Mouse (Mus musculus): Measurements from ENCODE around the gene Neurl3. TPM values are rescaled to one million over a fixed set of nuclear protein-coding genes. Genes with fewer than 3 reads are reported as not detected.

Neurl3 gene
- polyA plus RNA-seq (2015; fragmentation: Nextera tagmentation; extraction: Ambion mirVana): 0.41 and 0.47 TPM in 2 replicates

GRCm38 (mm10) chr1:36274455-36274854 is at the start of gene Neurl3:
TSS of gene Neurl3 (minus strand) at chr1:36274679.
- Histone ChIP-seq H3K9ac (replicated peaks; ENCODE audit: low read depth, low read length) (no peak within 1 kb of the TSS), H3K27me3 (replicated peaks; ENCODE audit: control insufficient read depth, insufficient read depth, low read length) (peaks cover under 1% of the 10 kb centered on the region; the same call in 1 of the 2 replicates), H3K4me2 (ENCODE audit: low read length) (no peak within 1 kb of the TSS), H3K9me3 (ENCODE audit: control insufficient read depth, low read length) (no peaks in the 10 kb centered on the region), H3K4me3 (replicated peaks; ENCODE audit: low read length) (no peak within 1 kb of the TSS), H3K4me1 (replicated peaks; ENCODE audit: control insufficient read depth, insufficient read depth, low read length) (no peaks in the 10 kb centered on the region), H3K27ac (ENCODE audit: low read length) (no peak within 1 kb of the TSS), H3K36me3 (ENCODE audit: control insufficient read depth, insufficient read depth) (no peaks in the 10 kb centered on the region)
- no peak for ATAC-seq
- WGBS: 92% methylated on average over 5 of the region's 5 CpGs

GRCm38 (mm10) chr1:36323746-36324448 is 49.4 kb upstream of the Neurl3 start:
- Histone ChIP-seq H3K36me3 (ENCODE audit: control insufficient read depth, insufficient read depth) (0 out of 2 replicates have a peak, but pooled peaks cover 4% of the 10 kb centered on the region), H3K4me3 (replicated peaks; ENCODE audit: low read length) (no peak overlapping the region), H3K9ac (replicated peaks; ENCODE audit: low read depth, low read length) (no peak overlapping the region), H3K9me3 (ENCODE audit: control insufficient read depth, low read length) (no peaks in the 10 kb centered on the region), H3K4me2 (ENCODE audit: low read length) (no peak overlapping the region), H3K4me1 (replicated peaks; ENCODE audit: control insufficient read depth, insufficient read depth, low read length) (no peaks in the 10 kb centered on the region), H3K27me3 (replicated peaks; ENCODE audit: control insufficient read depth, insufficient read depth, low read length) (no peaks in the 10 kb centered on the region), H3K27ac (ENCODE audit: low read length) (no peak overlapping the region)
- ATAC-seq: peak; percentile 61; the same call in 1 of the 2 replicates
- 52% methylated on average over 8 of the region's 8 CpGs for WGBS

- H3K27me3 ChIP-seq (replicated peaks; ENCODE audit: control insufficient read depth, insufficient read depth, low read length): no peaks in the 10 kb centered on the region
- H3K9me3 ChIP-seq (ENCODE audit: control insufficient read depth, low read length): no peaks in the 10 kb centered on the region
- 80% methylated on average over 9 of the region's 9 CpGs for WGBS
- H3K4me1 ChIP-seq (replicated peaks; ENCODE audit: control insufficient read depth, insufficient read depth, low read length): no peaks in the 10 kb centered on the region
- no peak overlapping the region for H3K9ac ChIP-seq (replicated peaks; ENCODE audit: low read depth, low read length)
- 0 out of 2 replicates have a peak, but pooled peaks cover 4% of the 10 kb centered on the region for H3K36me3 ChIP-seq (ENCODE audit: control insufficient read depth, insufficient read depth)
- no peak overlapping the region for H3K4me2 ChIP-seq (ENCODE audit: low read length)
- H3K27ac ChIP-seq (ENCODE audit: low read length): no peak overlapping the region
- no peak overlapping the region for H3K4me3 ChIP-seq (replicated peaks; ENCODE audit: low read length)
- ATAC-seq: no peak
These were observed 48.6 kb upstream of the Neurl3 start for GRCm38 (mm10) chr1:36323076-36323475.

- H3K9me3 ChIP-seq (ENCODE audit: control insufficient read depth, low read length): no peaks in the 10 kb centered on the region
- 72% methylated on average over 11 of the region's 11 CpGs for WGBS
- no peak for ATAC-seq
- no peaks in the 10 kb centered on the region for H3K36me3 ChIP-seq (ENCODE audit: control insufficient read depth, insufficient read depth)
- H3K27me3 ChIP-seq (replicated peaks; ENCODE audit: control insufficient read depth, insufficient read depth, low read length): no peaks in the 10 kb centered on the region
- no peak overlapping the region for H3K9ac ChIP-seq (replicated peaks; ENCODE audit: low read depth, low read length)
- H3K4me1 ChIP-seq (replicated peaks; ENCODE audit: control insufficient read depth, insufficient read depth, low read length): no peaks in the 10 kb centered on the region
- no peak overlapping the region for H3K4me3 ChIP-seq (replicated peaks; ENCODE audit: low read length)
- no peak overlapping the region for H3K27ac ChIP-seq (ENCODE audit: low read length)
- H3K4me2 ChIP-seq (ENCODE audit: low read length): no peak overlapping the region
These were observed 47.5 kb upstream of the Neurl3 start for GRCm38 (mm10) chr1:36321829-36322573.

- H3K36me3 ChIP-seq (ENCODE audit: control insufficient read depth, insufficient read depth): no peaks in the 10 kb centered on the region
- H3K4me3 ChIP-seq (replicated peaks; ENCODE audit: low read length): no peak overlapping the region
- no peak overlapping the region for H3K9ac ChIP-seq (replicated peaks; ENCODE audit: low read depth, low read length)
- 83% methylated on average over 2 of the region's 2 CpGs for WGBS
- no peaks in the 10 kb centered on the region for H3K9me3 ChIP-seq (ENCODE audit: control insufficient read depth, low read length)
- H3K4me1 ChIP-seq (replicated peaks; ENCODE audit: control insufficient read depth, insufficient read depth, low read length): no peaks in the 10 kb centered on the region
- no peak overlapping the region for H3K27ac ChIP-seq (ENCODE audit: low read length)
- no peak for ATAC-seq
- H3K4me2 ChIP-seq (ENCODE audit: low read length): no peak overlapping the region
- no peaks in the 10 kb centered on the region for H3K27me3 ChIP-seq (replicated peaks; ENCODE audit: control insufficient read depth, insufficient read depth, low read length)
These were observed 46.7 kb upstream of the Neurl3 start for GRCm38 (mm10) chr1:36321164-36321563.

- H3K27ac ChIP-seq (ENCODE audit: low read length): no peak overlapping the region
- no peaks in the 10 kb centered on the region for H3K4me1 ChIP-seq (replicated peaks; ENCODE audit: control insufficient read depth, insufficient read depth, low read length)
- H3K4me2 ChIP-seq (ENCODE audit: low read length): no peak overlapping the region
- H3K36me3 ChIP-seq (ENCODE audit: control insufficient read depth, insufficient read depth): no peaks in the 10 kb centered on the region
- no peak overlapping the region for H3K4me3 ChIP-seq (replicated peaks; ENCODE audit: low read length)
- no peak for ATAC-seq
- WGBS: 91% methylated on average over 2 of the region's 2 CpGs
- H3K9me3 ChIP-seq (ENCODE audit: control insufficient read depth, low read length): no peaks in the 10 kb centered on the region
- no peak overlapping the region for H3K9ac ChIP-seq (replicated peaks; ENCODE audit: low read depth, low read length)
- no peaks in the 10 kb centered on the region for H3K27me3 ChIP-seq (replicated peaks; ENCODE audit: control insufficient read depth, insufficient read depth, low read length)
These were observed 41.3 kb upstream of the Neurl3 start for GRCm38 (mm10) chr1:36315776-36316100.

- WGBS: 88% methylated on average over 11 of the region's 11 CpGs
- H3K36me3 ChIP-seq (ENCODE audit: control insufficient read depth, insufficient read depth): no peaks in the 10 kb centered on the region
- no peaks in the 10 kb centered on the region for H3K4me1 ChIP-seq (replicated peaks; ENCODE audit: control insufficient read depth, insufficient read depth, low read length)
- no peaks in the 10 kb centered on the region for H3K9me3 ChIP-seq (ENCODE audit: control insufficient read depth, low read length)
- no peak overlapping the region for H3K27ac ChIP-seq (ENCODE audit: low read length)
- H3K27me3 ChIP-seq (replicated peaks; ENCODE audit: control insufficient read depth, insufficient read depth, low read length): no peaks in the 10 kb centered on the region
- no peak overlapping the region for H3K4me3 ChIP-seq (replicated peaks; ENCODE audit: low read length)
- no peak overlapping the region for H3K9ac ChIP-seq (replicated peaks; ENCODE audit: low read depth, low read length)
- ATAC-seq: no peak
- no peak overlapping the region for H3K4me2 ChIP-seq (ENCODE audit: low read length)
These were observed 40.7 kb upstream of the Neurl3 start for GRCm38 (mm10) chr1:36314959-36315775.

- Histone ChIP-seq H3K4me1 (replicated peaks; ENCODE audit: control insufficient read depth, insufficient read depth, low read length) (peaks cover 14% of the 10 kb centered on the region), H3K36me3 (ENCODE audit: control insufficient read depth, insufficient read depth) (no peaks in the 10 kb centered on the region), H3K9me3 (ENCODE audit: control insufficient read depth, low read length) (no peaks in the 10 kb centered on the region), H3K4me2 (ENCODE audit: low read length) (no peak overlapping the region), H3K9ac (replicated peaks; ENCODE audit: low read depth, low read length) (no peak overlapping the region), H3K27me3 (replicated peaks; ENCODE audit: control insufficient read depth, insufficient read depth, low read length) (peaks cover 4% of the 10 kb centered on the region; the same call in 1 of the 2 replicates), H3K27ac (ENCODE audit: low read length) (no peak overlapping the region), H3K4me3 (replicated peaks; ENCODE audit: low read length) (no peak overlapping the region)
- ATAC-seq: no peak
- WGBS: 4% methylated on average over 3 of the region's 3 CpGs
These were observed 35.0 kb upstream of the Neurl3 start for GRCm38 (mm10) chr1:36309498-36309901.

- no peaks in the 10 kb centered on the region for H3K9me3 ChIP-seq (ENCODE audit: control insufficient read depth, low read length)
- no peak for ATAC-seq
- H3K4me3 ChIP-seq (replicated peaks; ENCODE audit: low read length): no peak overlapping the region
- no peak overlapping the region; the same call in 1 of the 2 replicates for H3K4me2 ChIP-seq (ENCODE audit: low read length)
- H3K36me3 ChIP-seq (ENCODE audit: control insufficient read depth, insufficient read depth): no peaks in the 10 kb centered on the region
- H3K27me3 ChIP-seq (replicated peaks; ENCODE audit: control insufficient read depth, insufficient read depth, low read length): peaks cover 4% of the 10 kb centered on the region; the same call in 1 of the 2 replicates
- H3K4me1 ChIP-seq (replicated peaks; ENCODE audit: control insufficient read depth, insufficient read depth, low read length): peaks cover 14% of the 10 kb centered on the region
- WGBS: 58% methylated on average over 9 of the region's 9 CpGs
- H3K9ac ChIP-seq (replicated peaks; ENCODE audit: low read depth, low read length): no peak overlapping the region
- no peak overlapping the region for H3K27ac ChIP-seq (ENCODE audit: low read length)
These were observed 34.5 kb upstream of the Neurl3 start for GRCm38 (mm10) chr1:36308966-36309475.

All from forebrain, embryonic 16.5 days (tissue).